Mouse (Mus musculus) frontal cortex, postnatal 25 days (tissue): Measurements from ENCODE around the gene Mllt3.

Experiments
- DNase-seq, 2 experiments: peaks; one replicate each; pipeline ENCODE4 v3.0.0; 2022; ENCODE audit warnings: low spot score in 2 of 2

The Mllt3 gene

DNA sequence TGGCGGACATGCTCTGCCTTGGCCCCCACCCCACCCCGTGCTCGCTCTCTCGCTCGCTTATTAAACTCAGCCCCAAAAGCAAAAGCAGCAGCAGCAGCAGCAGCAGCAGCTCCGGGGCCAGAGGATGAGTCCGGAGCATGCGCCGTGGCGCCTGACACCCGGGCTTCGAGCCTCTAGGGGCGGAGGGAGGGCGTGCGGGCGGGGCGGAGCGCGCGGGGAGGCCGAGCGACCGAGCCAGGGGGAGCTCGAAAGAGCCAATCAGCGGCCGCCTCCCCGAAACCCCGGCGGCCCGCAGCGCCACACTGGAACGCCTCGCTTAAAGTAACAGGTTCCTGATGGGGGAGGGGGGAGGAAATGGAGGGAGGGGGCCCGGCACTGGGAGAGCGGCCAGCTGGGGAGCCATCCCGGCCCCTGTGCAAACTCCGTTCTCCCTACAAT is at the start of gene Mllt3:
TSS of gene Mllt3 (minus strand) at position 149 of the 438 bp plus-strand sequence.
- peak; percentile 76 to 87 for DNase-seq

DNA sequence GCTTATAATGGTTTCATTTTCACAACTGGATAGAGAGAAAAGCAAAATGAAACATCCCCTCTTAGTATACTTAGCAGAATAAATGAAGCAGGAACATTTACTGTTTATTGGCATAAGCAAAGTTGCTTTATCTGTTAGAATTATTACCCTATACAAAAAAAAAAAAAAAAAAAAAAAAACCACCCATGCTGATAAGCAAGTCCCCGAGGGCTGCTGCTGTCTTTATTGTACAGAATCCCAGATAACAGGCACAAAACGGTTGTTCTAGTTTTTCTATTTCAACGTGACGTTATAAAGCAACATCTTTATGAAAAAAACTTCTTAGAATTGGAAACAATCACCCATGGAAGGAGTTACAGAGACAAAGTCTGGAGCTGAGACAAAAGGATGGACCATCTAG is 49.2 kb upstream of the Mllt3 start:
- DNase-seq: no peak

DNA sequence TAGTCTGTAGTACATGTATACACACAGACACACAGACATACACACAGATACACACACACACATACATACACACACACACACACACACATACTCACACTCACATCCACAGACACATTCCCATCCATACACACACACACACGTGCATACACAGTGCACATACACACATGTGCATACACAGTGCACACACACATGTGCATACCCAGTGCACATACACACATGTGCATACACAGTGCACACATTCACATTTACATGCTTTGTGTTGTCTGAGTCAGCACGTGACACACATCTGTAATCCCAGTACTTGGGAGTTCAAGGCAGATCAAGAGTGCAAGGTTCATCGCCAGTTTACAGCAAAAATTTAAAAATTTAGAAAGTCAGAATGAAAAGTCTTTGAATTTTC is 48.7 kb upstream of the Mllt3 start:
- no peak for DNase-seq

DNA sequence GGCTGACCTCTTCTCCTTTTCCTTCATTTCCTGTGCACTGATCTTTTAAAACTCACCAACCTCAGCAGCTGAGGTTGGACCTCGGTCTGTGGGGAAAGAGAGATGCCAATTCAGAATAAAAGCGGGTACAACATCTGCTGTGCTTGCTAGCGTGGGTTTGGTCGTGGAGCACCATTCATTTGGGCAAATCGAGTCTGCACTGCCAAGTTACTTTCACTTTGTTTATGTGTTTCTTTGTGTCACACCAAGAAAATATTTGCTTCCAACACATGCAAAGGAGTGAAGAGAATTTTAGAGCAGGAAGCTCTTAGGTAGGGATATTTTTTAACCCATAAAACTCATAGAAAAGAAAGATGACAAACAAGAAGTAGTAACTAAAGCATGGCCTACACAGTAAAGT is 48.3 kb upstream of the Mllt3 start:
- no peak for DNase-seq

DNA sequence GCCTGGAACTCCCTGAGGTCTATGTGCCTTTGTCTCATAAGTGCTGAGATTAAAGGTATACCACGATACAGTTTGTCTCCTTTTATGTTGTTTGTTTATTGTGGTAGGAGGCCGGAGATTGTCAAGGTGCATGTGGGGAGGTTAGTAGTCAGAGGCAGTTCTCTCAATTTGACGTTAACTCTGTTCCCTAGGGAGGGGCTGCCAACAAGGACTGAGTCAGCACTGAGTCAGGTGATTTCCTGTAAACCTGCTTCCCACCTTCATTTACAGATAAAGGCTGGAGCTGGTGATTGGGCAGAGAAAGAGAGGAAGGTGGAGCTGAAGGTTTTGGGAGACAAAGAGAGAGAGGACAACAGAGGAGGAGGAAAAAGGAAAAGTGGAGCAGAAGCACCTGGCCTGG is 45.8 kb upstream of the Mllt3 start:
- DNase-seq: no peak

DNA sequence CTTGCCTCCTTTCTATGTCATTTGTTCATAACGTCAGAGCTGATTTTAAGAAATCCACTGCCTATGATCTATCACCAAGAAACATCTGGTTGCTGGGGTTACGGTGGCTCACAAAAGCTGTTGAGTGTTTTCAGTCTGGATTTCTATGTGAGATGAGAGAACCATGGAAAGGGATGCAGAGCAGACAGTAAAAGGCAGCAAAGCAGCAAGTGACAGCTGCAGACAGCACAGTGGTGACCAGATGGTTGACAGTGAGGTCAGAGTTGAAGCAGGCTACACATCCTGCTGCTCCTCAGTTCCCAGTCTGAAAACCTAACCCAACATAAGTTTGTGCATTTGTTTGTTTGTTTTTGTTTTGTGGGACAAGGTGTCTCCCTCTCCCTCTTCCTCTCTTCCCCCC is 42.2 kb upstream of the Mllt3 start:
- no peak for DNase-seq

DNA sequence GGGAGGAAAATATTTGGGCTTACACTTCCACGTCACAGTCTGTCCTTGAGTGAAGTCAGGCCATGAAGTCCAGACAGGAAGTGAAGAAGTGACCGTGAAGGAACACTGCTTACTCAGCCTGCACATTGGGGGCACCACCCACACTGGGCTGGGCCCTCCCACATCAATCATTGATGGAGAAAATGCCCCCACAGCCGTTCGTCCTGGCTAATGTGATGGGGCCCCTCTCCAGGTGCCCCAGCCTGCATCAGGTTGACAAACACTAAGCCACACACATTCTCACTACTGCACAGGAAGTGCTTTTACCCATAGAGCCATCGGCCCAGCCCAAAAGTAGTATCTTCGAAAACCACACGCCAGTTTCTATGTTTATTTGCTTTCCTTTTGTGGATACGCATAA is 13.1 kb upstream of the Mllt3 start:
- DNase-seq: no peak

DNA sequence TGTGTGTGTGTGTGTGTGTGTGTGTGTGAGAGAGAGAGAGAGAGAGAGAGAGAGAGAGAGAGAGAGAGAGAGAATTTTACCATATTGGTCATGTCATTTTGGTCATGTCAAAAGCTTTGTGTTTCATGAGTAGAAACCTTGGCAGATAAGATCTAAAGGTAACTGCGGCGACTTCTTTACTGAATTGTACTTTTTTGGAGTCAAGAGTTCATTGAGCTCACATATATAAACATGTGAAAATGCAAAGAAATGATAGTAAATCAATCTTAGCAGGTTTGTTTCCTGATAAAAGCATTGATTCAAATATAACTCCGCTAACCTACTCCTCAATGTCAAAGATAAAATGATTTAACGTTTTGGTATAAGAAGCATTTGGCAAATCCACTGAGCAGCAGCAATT is 12.0 kb upstream of the Mllt3 start:
- DNase-seq: no peak

DNA sequence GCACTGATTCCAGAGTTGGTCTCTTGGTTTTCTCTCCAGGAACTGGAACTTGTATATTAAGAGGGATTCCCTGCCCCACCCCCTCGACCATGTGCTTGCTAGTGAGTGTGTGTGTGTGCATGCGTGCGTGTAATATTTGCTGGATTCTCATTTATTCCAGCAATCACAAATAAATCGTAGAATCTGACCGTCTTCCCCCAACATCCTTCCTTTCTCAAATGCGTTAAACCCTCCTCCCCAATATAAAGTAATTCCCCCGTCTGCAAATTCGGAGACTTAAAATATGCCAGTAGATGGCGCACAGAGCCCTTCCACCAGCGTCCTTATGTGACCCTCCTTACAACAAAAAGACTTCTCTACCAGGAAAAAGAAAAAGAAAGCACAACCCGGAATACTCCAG is 2.2 kb upstream of the Mllt3 start:
- DNase-seq: no peak

DNA sequence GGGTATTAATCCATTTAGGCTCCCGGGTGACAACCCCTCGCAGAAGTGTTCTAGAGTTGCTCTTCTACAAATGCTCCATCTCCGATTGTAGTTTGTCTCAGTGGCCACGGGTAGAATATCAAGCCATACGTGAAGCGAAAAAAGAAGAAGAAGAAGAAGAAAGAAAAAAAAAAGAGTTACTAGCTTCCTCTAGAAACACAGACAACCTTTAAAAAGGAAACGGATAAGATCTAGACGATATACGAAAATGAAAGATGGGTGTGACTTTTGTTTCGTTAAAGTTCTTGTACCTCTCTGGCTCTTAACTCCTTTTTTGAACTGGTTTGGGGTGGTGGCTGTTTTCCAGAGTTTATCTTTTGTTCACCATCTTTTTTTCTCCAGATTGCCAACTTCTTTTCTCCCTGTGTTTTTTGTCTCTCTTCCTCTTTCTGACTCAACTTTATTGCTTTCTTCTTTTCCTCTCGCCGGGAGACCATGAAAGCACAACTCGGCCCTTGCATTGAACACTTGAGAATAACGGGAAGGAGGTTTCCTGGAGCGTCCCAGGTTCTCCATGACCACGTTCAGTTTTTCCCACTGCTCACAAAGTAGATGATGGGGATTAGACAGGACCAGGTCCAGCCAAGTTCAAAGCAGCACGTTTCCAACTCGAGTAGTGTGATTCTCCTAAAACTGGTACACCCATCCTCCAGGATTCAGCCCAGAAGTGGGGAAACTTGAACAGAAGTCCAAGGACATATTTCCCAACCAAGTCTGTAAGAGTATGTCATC is 1.4 kb upstream of the Mllt3 start:
- no peak for DNase-seq

DNA sequence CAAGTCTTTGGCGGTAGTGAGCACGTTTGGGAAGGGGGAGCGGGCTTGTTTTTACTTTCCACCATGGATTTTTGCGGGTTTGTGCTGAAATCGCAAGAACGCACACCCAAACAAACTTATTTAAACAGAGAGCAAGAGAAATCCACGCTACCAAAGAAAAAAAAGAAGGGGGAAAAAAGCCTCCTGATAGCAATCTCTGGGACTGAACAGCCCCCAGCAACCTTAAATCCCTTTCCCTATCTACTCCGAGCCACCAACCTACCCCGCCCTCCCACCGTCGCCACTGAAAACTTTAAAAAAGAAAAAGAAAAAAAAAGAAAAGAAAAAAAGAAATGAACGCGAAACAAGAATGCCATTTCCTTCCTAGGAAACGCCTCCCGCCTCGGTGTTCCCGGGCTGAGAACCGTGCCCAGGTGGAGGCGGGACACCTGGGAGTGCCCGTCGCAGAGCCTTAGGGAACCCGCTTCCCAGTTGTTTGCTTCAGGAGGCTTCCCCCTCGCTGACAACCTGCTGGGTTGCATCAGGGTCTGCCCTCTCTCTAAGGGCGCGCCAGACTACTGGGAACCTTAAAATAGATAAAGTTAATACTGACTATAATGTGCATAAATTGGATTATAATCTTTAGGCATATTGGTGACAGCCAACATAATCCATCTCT is 694 bp upstream of the Mllt3 start:
- no peak for DNase-seq

DNA sequence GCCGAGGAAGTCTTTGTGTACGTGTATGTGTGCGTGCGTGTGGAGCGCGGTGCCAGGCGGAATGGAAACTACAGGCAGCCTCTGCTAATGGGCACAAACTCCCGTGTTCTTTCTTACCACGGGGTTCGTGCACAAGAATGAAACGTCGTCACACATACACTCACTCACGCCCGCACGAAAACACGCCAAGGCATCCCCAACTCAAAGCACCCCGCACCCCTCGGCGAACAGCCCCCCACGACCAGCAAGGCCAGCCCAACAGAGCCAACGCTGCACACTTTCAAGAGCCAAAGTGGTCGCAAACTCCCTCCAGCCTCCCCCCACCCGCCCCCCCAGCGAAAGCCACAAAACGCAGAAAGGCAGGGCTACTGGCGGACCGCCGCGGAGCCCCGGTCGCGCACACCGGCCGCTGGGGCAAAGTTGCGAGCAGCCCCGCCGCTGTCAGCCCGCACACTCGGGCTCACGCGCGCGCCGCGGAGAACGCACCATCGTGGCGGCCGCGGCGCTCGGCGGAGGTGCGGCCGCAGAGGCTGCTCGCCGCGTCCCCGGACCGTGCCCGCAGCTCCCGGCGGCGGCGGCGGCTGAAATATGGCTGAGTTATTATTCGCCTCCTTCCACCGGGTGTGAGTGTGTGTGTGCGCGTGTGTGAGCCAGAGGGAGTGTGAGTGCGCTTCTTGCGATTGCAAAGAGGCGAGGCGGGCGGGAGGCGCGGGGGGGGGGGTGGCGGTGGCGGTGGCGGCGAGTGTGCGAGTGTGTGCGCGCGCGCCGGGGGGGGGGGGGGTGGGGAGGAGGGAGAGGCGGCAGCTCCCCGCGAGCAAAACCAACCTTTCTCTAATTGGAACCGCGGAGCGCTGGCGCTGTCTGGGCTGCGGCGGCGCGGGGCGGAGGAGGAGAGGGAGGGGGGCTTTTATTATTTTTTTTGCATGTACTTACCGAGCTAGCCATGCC is 739 bp downstream of the Mllt3 start:
- peak; percentile 35 to 39 for DNase-seq

DNA sequence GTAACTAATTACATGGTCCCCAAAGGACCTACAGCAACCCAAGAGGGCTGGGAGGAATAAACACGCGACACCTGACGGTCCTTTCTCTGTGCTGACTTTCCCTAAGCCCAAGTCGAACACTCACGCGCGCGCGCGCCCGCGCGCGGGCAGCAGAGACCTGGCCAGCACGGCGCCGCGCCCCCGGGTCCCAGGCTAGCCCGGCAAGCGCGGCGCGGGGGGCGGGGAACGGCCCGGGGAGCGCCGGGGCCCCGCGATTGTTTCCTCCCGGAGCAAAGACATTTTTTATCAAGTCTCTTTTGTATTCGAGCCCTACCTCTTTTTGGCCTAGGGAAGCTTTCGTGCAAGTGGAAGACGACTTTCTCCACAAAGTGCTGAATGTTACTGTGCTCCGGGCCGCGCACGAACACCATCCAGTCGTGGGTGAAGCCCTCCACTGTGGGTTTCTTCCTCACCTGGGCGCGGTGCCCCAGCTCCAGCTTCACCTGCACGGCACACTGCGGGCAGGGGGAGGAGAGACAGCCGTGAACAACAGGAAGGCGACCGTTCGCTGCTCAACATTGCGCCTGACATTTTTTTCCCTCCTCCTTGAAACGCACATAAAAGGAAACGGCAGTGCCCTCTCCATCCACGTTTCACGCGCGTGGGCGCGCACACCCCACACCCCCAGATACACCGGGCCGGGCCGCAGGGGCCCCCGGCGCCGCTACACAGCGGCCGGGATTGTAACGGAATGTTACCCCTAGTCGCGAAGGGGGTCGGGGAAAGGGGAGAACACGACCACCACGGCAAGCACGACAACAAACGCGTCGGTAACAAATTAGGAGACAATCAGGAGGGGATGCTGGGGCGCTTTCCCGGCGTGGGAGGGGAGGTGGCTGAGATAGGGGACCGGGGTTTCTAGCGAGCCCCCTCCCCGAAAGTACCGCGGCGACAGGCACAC is 1.7 kb downstream of the Mllt3 start:
- peak in 1 of 2 experiments; percentile 10 for DNase-seq

DNA sequence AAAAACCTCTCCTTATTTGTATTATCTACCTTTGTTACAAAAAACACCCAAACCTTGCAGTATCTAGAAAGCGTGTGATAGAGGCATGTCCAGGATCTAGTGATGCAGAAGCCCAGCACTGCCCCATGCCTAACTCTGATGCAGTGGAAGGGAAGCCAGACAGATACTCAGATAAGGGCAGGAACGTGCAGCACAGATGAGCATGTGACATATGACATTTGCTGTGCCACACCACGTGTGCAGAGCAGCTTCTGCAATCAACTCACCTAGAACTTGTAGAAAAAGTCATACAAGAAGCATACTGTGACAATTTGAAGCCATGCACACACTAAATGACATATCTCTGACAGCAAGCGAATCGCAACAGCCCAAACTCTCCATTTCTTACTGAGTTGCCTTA is 9.6 kb downstream of the Mllt3 start:
- DNase-seq: no peak

DNA sequence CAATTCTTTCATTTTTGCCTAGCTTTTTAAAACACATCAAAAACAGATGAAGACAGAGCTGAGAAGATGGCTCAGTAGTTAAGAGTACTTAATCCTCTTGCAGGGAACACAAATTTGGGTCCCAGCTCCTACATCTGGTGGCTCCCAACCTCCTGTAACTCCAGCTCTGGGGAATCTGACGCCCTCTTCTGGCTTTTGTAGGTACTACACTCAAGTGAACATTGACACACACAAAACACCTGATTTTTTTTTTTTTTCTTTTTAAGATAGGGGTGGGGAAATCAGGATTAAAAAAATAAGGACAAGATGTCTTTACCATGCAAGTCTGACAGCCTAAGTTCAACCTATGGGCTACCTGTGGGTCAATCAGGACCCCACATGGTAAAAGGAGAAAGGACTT is 10.5 kb downstream of the Mllt3 start:
- no peak for DNase-seq

DNA sequence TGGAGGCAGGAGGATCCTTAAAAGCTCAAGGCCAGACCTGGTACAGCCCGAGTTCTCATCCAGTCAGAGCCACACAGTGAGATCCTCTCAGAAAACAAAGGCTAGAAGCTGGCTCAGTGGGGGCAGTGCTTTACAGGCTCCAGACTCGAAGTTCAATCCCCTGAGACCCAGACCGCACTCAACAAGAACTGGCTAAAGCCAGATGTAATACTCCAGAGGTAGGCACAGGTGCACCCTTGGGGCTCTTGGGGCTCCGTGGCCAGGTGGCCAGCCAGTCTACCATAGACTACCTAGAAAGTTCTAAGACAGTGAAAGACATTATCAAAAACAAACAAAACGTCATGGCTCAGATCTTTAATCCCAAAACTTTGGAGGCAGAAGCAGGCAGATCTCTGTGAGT is 12.7 kb downstream of the Mllt3 start:
- DNase-seq: no peak

DNA sequence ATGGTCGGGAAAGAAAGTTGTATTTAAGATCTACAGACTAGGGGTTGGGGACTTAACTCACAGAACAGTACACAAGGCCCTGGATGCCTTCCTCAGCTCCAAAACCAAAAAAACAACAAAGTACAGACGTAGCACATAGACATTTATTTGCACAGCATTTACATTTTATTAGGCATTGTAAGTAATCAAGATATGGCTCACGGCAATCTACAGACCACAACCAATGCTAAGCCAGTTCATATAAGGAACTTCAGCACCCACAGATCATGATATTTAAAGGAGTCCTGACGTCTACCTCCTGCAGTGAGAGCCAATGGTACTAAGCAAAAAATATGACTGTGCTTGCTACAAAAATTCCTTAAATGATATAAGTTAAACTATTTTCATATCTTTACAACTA is 13.5 kb downstream of the Mllt3 start:
- no peak for DNase-seq

DNA sequence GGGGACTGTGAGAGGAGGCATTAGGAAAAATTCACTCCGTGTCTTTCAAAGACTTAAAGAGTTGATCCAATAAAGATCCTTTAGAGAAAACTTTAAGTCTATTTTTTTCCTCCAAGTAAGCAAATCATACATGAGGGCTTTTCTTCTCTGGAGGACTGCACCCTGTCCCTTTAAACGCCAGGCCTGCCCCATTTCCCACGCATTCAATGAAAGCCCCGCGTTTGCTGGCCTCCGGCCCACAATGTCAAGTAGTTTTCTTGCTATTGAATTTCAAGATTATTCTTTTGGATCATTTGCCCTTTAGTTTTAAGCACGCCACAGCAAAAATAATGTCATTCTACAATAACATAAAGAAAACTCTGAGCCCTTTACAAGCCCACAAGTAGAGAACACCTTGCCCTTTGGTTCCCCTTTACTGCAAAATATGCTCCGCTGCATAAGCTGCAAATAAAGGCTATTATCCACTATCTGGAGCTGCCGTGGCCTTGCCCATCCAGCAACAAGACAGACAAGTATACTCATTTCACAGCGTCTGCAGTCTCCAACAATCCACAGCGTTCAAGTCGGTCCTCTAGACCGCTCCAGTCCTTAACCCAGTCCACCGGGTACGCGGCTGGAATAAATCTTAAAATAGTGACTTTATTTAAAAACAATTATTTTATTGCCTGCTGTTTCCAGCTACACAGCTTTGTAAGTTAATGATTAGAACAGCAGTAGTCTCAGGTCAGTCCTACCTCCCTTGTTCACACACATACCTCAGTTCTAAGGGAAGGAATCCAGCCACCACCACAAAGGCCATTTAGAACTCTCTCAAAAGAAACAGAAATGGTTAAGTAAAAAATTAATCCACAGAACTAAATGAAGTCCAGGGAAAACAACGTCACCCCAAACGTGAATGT is 15.5 kb downstream of the Mllt3 start:
- DNase-seq: no peak

DNA sequence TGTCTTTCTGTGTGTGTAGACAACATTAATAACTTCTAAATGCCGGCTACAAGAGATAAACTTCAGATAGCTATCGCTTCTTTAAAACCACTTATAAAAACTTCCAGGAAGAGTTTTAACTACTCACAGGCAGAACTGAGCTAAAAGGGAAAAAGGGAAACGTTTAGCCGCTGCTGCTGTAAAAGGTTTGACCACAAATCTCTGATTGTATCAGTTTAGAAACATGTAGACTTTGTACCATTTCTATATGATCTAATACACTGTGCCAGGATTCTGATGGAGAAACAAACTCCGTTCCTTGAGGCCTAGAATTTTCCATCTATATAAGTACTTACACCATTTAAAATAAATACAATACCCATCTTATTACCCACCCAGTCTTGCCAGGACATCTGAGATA is 17.4 kb downstream of the Mllt3 start:
- DNase-seq: no peak

DNA sequence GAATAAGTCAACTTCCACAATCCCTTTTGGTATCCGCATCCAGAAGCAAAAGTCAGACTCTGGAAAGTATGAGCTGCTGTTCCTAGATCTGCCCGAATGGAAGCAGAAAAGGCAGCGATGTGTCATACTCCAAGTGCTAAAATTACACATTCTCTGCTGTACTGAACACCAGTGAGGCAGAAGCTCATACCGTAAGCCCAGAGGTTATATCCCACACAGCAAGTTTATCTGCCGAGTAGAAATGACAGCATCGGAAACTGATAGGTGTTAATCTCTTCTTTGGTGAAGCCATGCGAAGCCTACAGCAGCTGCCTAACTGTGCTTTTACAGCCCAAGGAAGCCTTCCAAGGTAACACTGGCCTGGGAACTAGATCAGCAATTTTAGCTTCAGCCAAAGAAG is 17.9 kb downstream of the Mllt3 start:
- no peak for DNase-seq
